Mouse (Mus musculus): ENCODE results near the gene Selenbp2.
"Not testable (repeated sequence)": the region's sequence is repeated elsewhere in the genome, so short reads cannot be mapped to it uniquely, and the experiment has no call there.

DNA sequence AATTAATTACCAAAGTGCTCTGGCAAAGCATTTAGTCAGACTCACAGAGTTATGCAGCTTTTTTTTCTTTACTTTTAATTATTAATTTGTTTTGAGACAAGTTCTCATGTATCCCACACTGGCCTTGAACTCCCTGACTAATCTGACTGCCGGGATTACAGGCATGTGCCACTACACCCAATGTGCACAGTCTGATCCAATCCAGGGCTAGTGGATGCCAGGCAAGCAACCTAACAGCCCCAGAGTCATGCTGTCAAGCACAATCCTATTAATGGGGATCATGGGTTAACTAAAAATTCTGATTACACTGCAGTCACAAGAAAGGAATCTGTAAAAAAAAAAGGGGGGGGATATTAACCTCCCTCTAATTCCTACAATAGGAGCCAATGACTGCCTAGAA is 39.4 kb upstream of the Selenbp2 start:
- TF ChIP-seq CTCF (IDR thresholded peaks at IDR 0.05; ENCODE audit: control insufficient read depth, insufficient read depth, low read length); POLR2A (IDR thresholded peaks at IDR 0.05; ENCODE audit: borderline replicate concordance, control insufficient read depth, low read depth, low read length): not testable (repeated sequence)
